Mouse (Mus musculus): Measurements from ENCODE around the gene Foxn3.

DNA sequence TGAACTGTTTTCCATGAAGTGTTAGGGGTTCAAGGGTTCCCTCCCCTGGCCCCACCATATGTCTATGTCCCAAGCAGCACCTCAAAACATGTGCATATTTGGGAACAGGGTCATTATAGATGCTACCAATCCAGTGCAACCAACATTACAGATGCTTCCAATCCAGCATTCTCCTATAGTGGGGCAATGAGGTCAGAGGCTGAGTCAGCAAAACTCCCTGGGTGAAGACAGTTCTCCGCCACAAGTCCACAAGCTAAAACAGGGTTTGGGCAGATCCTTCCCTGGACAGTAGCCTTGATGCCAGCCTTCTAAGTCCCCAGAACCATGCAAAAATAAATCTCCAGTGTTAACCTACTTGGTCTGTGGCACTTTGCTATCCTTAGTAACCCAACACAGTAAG is 320.1 kb downstream of the Foxn3 start:
- TF ChIP-seq CTCF (IDR thresholded peaks at IDR 0.05; ENCODE audit: borderline replicate concordance, insufficient read depth, low read depth, low read length) (no peak), POLR2A (IDR thresholded peaks at IDR 0.05; ENCODE audit: borderline replicate concordance, insufficient read depth, low read length) (no peak)

All from cerebellum, adult 2 months (tissue).